Mouse (Mus musculus) spleen, postnatal 4 days (tissue): Measurements from ENCODE around the gene Ndufa4.
A peak's percentile ranks its signal among the peaks of the same experiment; 100 is the strongest.
"Not testable (repeated sequence)": the region's sequence is repeated elsewhere in the genome, so short reads cannot be mapped to it uniquely, and the experiment has no call there.

ENCODE experiments used
- DNase-seq, 2 experiments: peaks; one replicate each; pipeline ENCODE4 v3.0.0; 2022; ENCODE audit warnings: low spot score in 2 of 2

Gene Ndufa4

DNA sequence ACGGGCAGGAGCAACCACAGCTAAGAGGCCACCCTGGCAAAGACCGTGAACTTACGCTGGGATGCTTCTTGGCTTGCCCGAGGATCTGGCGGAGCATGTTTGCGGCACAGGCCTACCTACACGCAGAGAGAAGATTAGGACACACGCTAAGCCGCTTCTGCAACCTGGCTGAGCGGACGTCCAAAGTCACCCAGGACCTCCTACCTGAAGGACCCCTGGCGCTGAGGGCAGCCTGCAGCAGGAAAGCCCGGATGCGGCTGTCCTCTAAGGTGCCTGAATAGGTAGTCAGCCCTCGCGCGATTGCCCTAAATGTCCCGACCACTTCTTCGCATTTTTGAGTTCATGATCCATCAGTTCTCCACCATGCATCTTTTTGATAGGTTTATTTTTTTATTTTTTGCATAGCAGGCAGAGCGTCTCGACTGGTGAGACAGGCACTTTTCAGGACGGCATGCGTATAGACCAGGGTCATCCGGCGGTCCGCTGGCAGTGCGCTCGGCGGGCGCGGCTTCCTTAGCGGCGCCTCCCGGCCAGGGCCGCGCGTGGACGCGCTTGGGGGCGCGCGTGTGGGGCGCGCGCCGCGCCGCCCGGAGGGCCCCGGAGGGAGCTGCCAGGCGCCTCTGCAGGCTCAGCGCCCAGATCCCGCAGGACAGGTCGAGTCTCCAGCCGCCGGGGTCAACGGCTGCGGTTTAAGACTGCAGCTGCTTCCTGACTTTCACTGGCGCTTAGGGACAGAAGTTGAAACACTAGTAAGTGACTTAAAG, at the start of gene Ndufa4, which contains the start of gene Phf14:
Gene Ndufa4 (minus strand): TSS at position 229 of the 764 bp plus-strand sequence.
Gene Phf14 (plus strand): TSS at position 541 of the 764 bp plus-strand sequence.
- peak; percentile 89 to 95 for DNase-seq

DNA sequence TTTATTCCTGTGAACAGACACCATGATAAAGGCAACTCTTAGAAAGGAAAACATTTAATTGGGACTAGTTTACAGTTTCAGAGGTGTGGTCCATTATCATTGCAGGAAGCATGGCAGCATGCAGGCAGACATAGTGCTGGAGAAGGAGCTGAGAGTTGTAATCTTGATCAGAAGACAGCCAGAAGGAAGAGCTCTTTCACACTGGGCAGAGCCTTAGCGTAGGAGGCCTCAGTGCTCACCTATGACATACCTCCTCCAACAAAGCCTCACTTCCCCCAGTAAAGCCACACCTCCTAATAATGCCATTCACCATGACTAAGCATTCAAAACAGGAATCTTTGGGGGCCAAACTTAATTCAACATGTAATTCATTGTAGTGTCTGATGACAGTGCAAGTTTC, 40.8 kb upstream of the Ndufa4 start:
- no peak for DNase-seq

DNA sequence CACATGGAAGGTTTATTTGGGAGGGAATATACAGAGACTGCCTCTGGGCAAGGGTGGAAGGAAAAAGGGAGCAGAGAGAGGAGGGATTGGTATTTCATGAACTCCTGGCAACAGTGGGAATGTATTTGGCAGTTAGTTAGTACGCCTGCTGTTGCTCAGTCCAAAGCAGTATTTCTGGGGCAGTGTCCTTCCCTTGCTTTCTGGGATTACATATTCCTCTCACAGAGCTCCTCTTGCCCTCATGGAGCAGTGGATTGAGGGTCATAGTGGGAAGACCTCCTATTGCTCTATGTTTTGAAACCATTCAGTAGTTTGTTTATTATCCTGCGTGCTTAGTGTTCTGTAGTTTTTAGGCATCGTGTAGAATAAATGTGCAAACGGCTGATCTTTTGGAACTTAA, 34.8 kb upstream of the Ndufa4 start:
- DNase-seq, result no peak

DNA sequence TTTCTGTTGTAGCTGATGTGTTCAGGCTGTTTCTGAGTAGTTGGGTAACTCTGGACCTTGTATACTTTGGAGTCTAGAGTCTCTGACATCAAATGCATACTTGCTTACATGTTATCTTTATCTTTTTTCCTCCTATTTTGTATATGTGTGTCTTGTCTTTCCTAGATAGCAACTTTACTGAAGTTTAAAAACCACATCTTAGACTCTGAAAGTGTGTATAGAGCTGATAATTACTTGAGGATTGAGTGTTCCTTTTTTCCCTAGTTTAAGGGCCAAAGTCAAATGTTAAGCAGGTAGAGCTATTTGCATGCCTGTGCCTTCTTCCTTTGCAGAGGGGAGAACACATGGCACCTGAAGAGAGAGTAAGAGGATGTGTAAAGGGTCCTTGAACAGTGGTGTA, 33.6 kb upstream of the Ndufa4 start:
- no peak for DNase-seq

DNA sequence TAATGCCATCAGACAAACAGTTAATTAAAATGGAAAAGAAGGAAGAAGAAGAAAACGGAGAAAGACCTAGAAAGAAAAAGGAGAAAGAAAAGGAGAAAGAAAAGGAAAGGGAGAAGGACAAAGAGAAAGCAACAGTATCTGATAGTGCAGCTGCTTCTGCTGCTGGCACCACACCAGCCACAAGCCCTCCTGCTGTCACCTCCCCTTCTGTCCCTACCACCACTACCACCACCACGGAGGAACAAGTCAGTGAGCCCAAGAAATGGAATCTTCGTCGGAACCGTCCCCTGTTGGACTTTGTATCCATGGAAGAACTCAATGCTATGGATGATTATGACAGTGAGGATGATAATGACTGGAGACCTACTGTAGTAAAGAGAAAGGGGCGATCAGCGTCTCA, 26.1 kb upstream of the Ndufa4 start:
- DNase-seq, result no peak

DNA sequence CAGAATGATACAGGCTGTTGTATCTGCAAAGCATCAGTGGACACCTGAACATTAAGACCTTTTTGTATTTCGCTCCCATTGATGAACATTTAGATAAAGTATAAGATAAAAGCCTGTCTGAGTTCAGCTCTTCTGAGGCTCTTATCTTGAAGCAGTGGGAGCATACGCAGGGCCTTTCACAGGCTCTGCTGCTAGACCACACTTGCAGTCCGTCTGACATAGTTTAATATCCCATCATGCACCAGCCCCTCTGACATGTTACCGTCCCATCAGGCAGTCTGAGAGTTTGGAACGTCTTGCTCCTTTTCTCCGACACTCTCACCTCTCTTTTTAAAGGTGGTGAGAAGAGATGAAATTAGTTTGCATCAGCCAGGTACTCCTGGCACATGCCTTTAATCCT, 20.2 kb upstream of the Ndufa4 start:
- no peak for DNase-seq

DNA sequence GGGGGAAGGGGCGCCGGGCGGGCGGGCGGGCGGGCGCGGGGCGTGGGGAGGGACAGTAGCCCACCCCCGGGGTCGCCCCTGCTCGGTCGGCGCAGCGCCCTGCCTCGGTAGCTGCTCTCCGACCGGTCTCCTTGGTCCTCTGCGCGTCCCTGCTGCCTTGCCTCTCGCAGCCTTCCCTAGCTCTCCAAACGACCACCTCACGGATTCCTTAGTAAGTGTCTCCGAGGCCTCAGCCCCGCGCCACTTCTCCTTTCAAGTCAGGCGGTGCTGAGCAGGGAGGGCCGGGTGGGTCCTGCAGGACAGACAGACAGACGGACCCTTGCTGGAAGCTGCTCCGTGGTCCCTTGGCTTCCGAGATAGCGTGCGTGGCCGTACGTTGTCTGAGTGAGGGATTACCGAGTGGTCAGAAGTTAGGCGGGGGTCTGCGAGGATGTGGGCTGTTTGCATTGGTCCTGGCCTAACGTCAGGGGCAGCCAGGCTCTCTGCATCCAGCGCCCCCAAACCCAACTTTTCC, 18.8 kb upstream of the Ndufa4 start:
- DNase-seq, result peak; percentile 42 to 78

DNA sequence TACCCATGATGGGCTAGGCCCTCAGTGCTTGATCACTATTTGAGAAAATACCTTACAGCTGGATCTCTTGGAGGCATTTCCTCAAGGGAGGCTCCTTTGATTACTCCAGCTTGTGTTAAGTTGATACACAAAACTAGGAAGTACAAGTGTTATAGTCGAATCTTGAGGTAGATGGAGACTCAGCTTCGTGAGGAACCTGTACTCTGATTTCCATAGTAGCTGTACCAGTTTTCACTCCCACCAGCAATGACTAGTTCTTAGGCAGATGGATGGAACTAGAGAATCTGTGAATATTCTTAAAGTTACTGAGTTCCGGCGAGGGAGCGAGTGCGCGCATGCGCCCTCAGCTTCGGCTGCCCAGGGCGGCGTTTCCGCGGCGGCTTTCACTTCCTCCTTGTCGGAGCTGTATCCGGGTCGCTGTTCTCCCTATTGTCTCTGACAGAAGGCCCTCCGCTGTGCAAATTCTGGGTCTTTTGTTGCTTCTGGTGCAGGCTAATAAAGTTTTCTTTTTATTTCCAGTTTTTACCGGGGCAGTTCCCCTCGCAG, 18.3 kb upstream of the Ndufa4 start:
- DNase-seq, result peak; percentile 87 to 94

DNA sequence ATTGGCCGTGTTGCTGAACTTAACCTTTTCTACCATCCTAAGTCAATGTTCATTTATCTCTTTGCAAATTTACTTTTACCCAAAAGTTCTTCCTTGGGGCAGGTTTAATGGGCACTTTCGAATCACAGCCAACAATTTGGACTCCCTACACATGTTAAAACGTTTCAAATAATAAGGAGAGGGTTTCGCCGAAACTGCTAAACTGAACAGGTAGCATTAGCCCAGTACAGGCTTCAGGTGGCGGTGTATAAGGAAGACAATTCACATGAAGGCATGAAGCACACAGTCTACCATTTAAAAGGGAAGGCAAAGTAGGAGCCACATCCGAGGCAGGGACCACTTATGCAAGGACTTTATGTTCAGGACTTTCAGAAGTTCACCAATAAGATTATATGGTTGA, 873 bp upstream of the Ndufa4 start:
- DNase-seq, result no peak

DNA sequence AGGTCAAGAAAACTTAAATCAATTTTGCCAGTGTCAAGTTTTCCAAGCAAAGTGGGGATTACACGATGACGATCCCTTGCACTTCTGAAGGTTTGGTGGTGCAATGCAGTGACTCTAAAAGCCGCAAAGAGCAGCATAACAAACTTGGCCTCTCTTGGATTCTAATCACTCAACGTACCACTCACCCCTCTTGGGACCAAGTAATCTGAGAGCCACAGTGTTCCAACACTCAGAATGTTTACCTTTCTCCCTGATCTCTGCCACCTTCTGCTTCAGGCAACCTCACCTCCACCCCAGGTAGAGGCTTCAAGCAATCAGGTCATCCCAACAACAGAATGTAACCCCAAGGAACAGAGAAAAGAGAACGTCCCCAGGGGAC, 418 bp downstream of the Ndufa4 start:
- DNase-seq, result no peak

DNA sequence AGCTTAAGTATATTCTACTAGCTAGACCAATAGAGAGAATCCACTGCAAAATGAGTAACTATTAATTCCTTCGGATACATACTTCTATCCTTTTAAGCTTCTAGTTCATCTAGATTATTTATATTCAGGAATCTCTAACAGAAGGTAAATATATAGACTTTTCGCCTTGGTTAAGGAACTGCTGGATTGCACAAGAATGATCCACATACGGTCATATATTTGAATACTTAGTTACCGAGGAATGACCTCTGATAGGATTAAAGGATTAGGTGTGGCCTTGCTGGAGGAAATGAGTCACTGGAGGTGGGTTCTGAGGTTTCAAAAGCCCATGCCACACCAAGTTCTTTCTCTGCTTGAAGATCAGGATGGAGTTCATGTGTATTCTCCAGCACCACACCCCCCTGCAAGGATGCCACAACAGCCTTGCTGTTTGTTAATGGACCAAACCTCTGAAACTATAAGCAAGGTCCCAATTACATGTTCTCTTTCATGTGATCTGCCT, 6.4 kb downstream of the Ndufa4 start:
- no peak for DNase-seq

DNA sequence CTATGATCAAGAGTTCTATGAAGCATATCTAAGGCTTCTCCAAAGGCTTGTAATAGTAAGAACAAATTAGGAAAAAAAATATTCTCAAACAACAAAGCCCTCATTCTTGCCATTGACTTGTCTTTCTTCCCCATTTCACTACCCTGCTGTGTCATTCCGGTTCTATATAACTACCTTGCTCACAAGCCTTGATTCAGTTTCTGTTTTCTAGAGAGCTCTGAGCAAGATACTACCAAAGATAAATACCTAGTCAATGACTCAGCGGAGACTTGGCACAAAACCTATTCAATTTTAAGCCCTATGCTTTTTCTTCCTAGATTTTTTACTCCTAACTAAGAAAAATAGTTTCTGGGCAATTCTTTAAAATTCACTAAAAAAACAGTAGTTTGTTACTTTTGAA, 31.9 kb downstream of the Ndufa4 start:
- DNase-seq, result not testable (repeated sequence)
